Mouse (Mus musculus): ENCODE data around the gene Bcl2l11.

GRCm38 (mm10) chr2:128179126-128179807 is 53.4 kb downstream of the Bcl2l11 start:
- TF ChIP-seq GATA1 (IDR thresholded peaks at IDR 0.05; ENCODE audit: borderline replicate concordance, low read length), result no peak
- no peak for TF ChIP-seq FLI1 (IDR thresholded peaks at IDR 0.05; ENCODE audit: low read length)
